Mouse (Mus musculus) urinary bladder, adult 2 months (tissue): ENCODE data around the gene Tsnaxip1. TPM values are rescaled to one million over a fixed set of nuclear protein-coding genes. Genes with fewer than 3 reads are reported as not detected.
A peak's percentile ranks its signal among the peaks of the same experiment; 100 is the strongest.

ENCODE experiments used
- DNase-seq: peaks from one replicate; pipeline ENCODE4 v3.0.0; 2022; ENCODE audit warnings: low spot score
- polyA plus RNA-seq: library from polyadenylated mRNA; depleted of rRNA; stranded (reverse); fragments of >200 nt; gene quantifications from 2 replicates; pipeline ENCODE4 v1.2.3, GENCODE M21; 2012; rRNA removed

The Tsnaxip1 gene
- polyA plus RNA-seq, 1 experiment: not detected

- DNase-seq: peak; percentile 87
These were observed 32.8 kb downstream of the Tsnaxip1 start, which contains the start of gene Nutf2 for GRCm38 (mm10) chr8:105860143-105860981. Gene Nutf2 (plus strand): TSS chr8:105860580.

GRCm38 (mm10) chr8:105861951-105862350 is 34.4 kb downstream of the Tsnaxip1 start:
- no peak for DNase-seq

- DNase-seq: no peak
These were observed 39.0 kb downstream of the Tsnaxip1 start for GRCm38 (mm10) chr8:105866364-105867029.

GRCm38 (mm10) chr8:105874301-105874700 is 46.8 kb downstream of the Tsnaxip1 start:
- no peak for DNase-seq

GRCm38 (mm10) chr8:105880754-105881520 is 53.4 kb downstream of the Tsnaxip1 start, which contains the start of gene Edc4:
Gene Edc4 (plus strand): TSS chr8:105880881.
- peak; percentile 77 for DNase-seq

GRCm38 (mm10) chr8:105889756-105890465 is 62.4 kb downstream of the Tsnaxip1 start:
- no peak for DNase-seq

- DNase-seq: no peak
These were observed 63.3 kb downstream of the Tsnaxip1 start for GRCm38 (mm10) chr8:105890870-105891269.

- DNase-seq: no peak
These were observed 64.9 kb downstream of the Tsnaxip1 start for GRCm38 (mm10) chr8:105892432-105892831.

- no peak for DNase-seq
These were observed 65.8 kb downstream of the Tsnaxip1 start, which contains the start of gene Nrn1l for GRCm38 (mm10) chr8:105893339-105893738. Gene Nrn1l (plus strand): TSS chr8:105893567.

Other genes with a start within 250 kb of the Tsnaxip1 start
- gene Ripor1, start 222.5 kb upstream of the Tsnaxip1 start, polyA plus RNA-seq: 12.1 and 26.0 TPM in 2 replicates
- 21.6 and 31.5 TPM in 2 replicates for gene Ctcf, start 191.2 kb upstream of the Tsnaxip1 start, polyA plus RNA-seq
- gene Agrp, start 190.3 kb upstream of the Tsnaxip1 start, polyA plus RNA-seq: 0.27 and 0.89 TPM in 2 replicates
- 0.53 and 0.61 TPM in 2 replicates for gene Carmil2, start 141.5 kb upstream of the Tsnaxip1 start, polyA plus RNA-seq
- 18.2 and 18.8 TPM in 2 replicates for gene Acd, start 126.6 kb upstream of the Tsnaxip1 start, polyA plus RNA-seq
- 11.2 and 15.4 TPM in 2 replicates for gene Pard6a, start 126.6 kb upstream of the Tsnaxip1 start, polyA plus RNA-seq
- not detected in 2 replicates for gene 4933405L10Rik, start 120.1 kb upstream of the Tsnaxip1 start, polyA plus RNA-seq
- gene Enkd1, start 119.5 kb upstream of the Tsnaxip1 start, polyA plus RNA-seq: 9.6 and 11.5 TPM in 2 replicates
- 5.2 and 5.9 TPM in 2 replicates for gene Gfod2, start 69.1 kb upstream of the Tsnaxip1 start, polyA plus RNA-seq
- gene Ranbp10, start 381 bp upstream of the Tsnaxip1 start, polyA plus RNA-seq: 17.7 and 18.2 TPM in 2 replicates
- gene Cenpt, start 25.5 kb downstream of the Tsnaxip1 start, polyA plus RNA-seq: 14.5 and 21.2 TPM in 2 replicates
- gene Thap11, start 27.4 kb downstream of the Tsnaxip1 start, polyA plus RNA-seq: 42.2 and 44.4 TPM in 2 replicates
- gene Nutf2, start 32.8 kb downstream of the Tsnaxip1 start, polyA plus RNA-seq: 79.8 and 95.3 TPM in 2 replicates
- 38.1 and 44.6 TPM in 2 replicates for gene Edc4, start 53.1 kb downstream of the Tsnaxip1 start, polyA plus RNA-seq
- gene Nrn1l, start 65.8 kb downstream of the Tsnaxip1 start, polyA plus RNA-seq: 1.9 and 2.0 TPM in 2 replicates
- 30.0 and 32.6 TPM in 2 replicates for gene Pskh1, start 72.7 kb downstream of the Tsnaxip1 start, polyA plus RNA-seq
- 1.4 and 1.8 TPM in 2 replicates for gene Ctrl, start 106.1 kb downstream of the Tsnaxip1 start, polyA plus RNA-seq
- gene Psmb10, start 110.7 kb downstream of the Tsnaxip1 start, polyA plus RNA-seq: 82.8 and 98.7 TPM in 2 replicates
- 3.7 and 5.2 TPM in 2 replicates for gene Lcat, start 115.7 kb downstream of the Tsnaxip1 start, polyA plus RNA-seq
- 64.3 and 69.6 TPM in 2 replicates for gene Slc12a4, start 138.4 kb downstream of the Tsnaxip1 start, polyA plus RNA-seq
- gene Dpep3, start 151.7 kb downstream of the Tsnaxip1 start, polyA plus RNA-seq: 0.12 and 0.17 TPM in 2 replicates
- 16.6 and 19.3 TPM in 2 replicates for gene Dus2, start 163.6 kb downstream of the Tsnaxip1 start, polyA plus RNA-seq
- 0.06 and 0.07 TPM in 2 replicates for gene Dpep2nb, start 178.2 kb downstream of the Tsnaxip1 start, polyA plus RNA-seq
- 10.5 and 11.8 TPM in 2 replicates for gene Ddx28, start 184.2 kb downstream of the Tsnaxip1 start, polyA plus RNA-seq
- 15.4 and 19.9 TPM in 2 replicates for gene Nfatc3, start 231.1 kb downstream of the Tsnaxip1 start, polyA plus RNA-seq